Mouse (Mus musculus) CH12.LX (cell line): ENCODE data around the gene Commd9.

Experiments used
- IRF4 ChIP-seq: IDR thresholded peaks from 2 replicates; pipeline ENCODE4 v1.6.1; 2014; ENCODE audit warnings: low read depth, mild to moderate bottlenecking, inconsistent platforms, low read length, improper control_type of control experiment
- MAX ChIP-seq: IDR thresholded peaks from 2 replicates; pipeline ENCODE4 v1.6.1; 2011; ENCODE audit warnings: low read length, improper control_type of control experiment
- UBTF ChIP-seq: IDR thresholded peaks from 2 replicates; pipeline ENCODE4 v1.6.1; 2012; ENCODE audit warnings: low read depth, mild to moderate bottlenecking, inconsistent platforms, low read length, improper control_type of control experiment, moderate library complexity
- USF2 ChIP-seq: conservative IDR thresholded peaks from 2 replicates; pipeline ENCODE4 v1.6.1; 2011; ENCODE audit warnings: low read depth, low read length, improper control_type of control experiment

- TF ChIP-seq UBTF (no peak), IRF4 (0 out of 2 replicates have a peak, but pooled peaks have one; percentile 12), USF2 (0 out of 2 replicates have a peak, but pooled peaks have one; percentile 20), MAX (no peak; the same call in 1 of the 2 replicates)
These were observed 4.4 kb upstream of the Commd9 start for GRCm38 (mm10) chr2:101881471-101882162.
